Comparison of ENCODE assay signal across 9 mouse cellular contexts in the genomic region with DNA sequence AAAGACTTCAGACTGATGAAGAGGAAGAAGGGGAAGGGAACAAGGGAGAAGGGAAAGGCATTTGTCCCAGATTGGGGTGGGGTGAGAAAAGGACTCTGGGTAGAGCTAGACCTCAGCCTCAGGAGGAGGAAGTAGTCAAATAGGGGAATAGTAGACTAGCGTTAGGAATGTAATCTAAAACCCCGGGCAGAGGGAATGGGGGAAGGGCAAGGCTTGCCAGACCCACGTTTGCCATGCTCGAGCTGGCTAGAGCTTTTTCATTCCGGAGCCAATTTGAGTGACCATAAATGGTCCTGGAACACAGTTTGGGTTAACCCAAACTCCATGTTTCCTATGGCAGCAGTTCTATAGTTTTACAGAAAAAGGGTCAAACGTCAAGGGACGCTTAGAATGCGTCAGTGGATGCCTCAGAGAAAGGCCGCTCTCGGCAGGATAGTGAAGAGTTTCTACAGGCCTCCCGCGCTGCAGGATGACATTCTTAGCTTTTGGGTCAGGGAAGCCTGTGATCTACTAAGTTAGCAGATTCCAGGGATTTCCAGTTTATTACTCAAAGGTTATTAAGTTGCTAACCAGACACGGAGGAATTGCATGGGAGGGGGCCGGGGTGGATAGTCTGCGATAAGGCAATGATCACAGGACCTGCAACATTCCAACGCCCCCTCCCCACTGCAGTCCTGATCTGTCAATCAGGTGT. TPM values are rescaled to one million over a fixed set of nuclear protein-coding genes. Genes with fewer than 3 reads are reported as not detected.
DNase-seq lines count a peak whose midpoint lies in the region; ATAC-seq and TF ChIP-seq lines count a peak whose summit lies in the region.
"Had no signal": no experiment of that assay in that cellular context is flagged by ENCODE, and none has a peak within 500 bp of the region (broad histone marks: within the 10 kb centered on the region; RNA-seq: fewer than 3 reads in every experiment).

No protein-coding gene starts in this region.

- no peak for DNase-seq in kidney, postnatal 0 days (ENCODE audit: low spot score)
- DNase-seq in kidney, adult 9 months: no peak
- peak; percentile 74 for DNase-seq in Muller cell, postnatal 12 days (ENCODE audit: inconsistent ontology term)
- DNase-seq in embryo, embryonic 10.5 days (ENCODE audit: low spot score): peak; percentile 82
- DNase-seq in frontal cortex, postnatal 10 days (ENCODE audit: low spot score in 2 of 2): no peak
- no peak for DNase-seq in adrenal gland, adult 8-10 months
- DNase-seq: cerebellum, adult 9-11 months; liver had no signal

- peak; percentile 18; the same call in 1 of the 2 replicates for TF ChIP-seq CTCF in kidney, postnatal 0 days (IDR thresholded peaks at IDR 0.05; ENCODE audit: low read depth)

- H3K4me1 ChIP-seq in kidney, postnatal 0 days (replicated peaks; ENCODE audit: insufficient read depth, low read length): peaks cover 6% of the 10 kb centered on the region; the same call in 1 of the 2 replicates

- no peaks in the 10 kb centered on the region for H3K27me3 ChIP-seq in kidney, postnatal 0 days (ENCODE audit: insufficient read depth, low read length)

- H3K4me2 ChIP-seq in kidney, postnatal 0 days (ENCODE audit: low read length): 0 out of 2 replicates have a peak overlapping the region, but pooled peaks have one; percentile 10

- no peaks in the 10 kb centered on the region for H3K36me3 ChIP-seq in kidney, postnatal 0 days (ENCODE audit: insufficient read depth, low read length)
- no peaks in the 10 kb centered on the region for H3K36me3 ChIP-seq in macrophage (ENCODE audit: inconsistent target)

- no peaks in the 10 kb centered on the region for H3K9me3 ChIP-seq in kidney, postnatal 0 days (replicated peaks; ENCODE audit: low read length)

- H3K79me2 ChIP-seq in macrophage (ENCODE audit: inconsistent target): peaks cover 6% of the 10 kb centered on the region

- H3K4me3 ChIP-seq in kidney, postnatal 0 days (replicated peaks; ENCODE audit: low read depth, low read length): no peak overlapping the region
- H3K4me3 ChIP-seq in macrophage (ENCODE audit: inconsistent target): no peak overlapping the region

- no peak overlapping the region; the same call in 1 of the 2 replicates for H3K27ac ChIP-seq in kidney, postnatal 0 days
- peak overlapping the region; percentile 15 for H3K27ac ChIP-seq in macrophage

- WGBS in kidney, postnatal 0 days: 15% methylated on average over 16 of the region's 16 CpGs
- WGBS in macrophage (ENCODE audit: missing documents): 58% methylated on average over 16 of the region's 16 CpGs

- no peak overlapping the region for H3K9ac ChIP-seq in kidney, postnatal 0 days (ENCODE audit: low read depth, low read length)

- no peak for ATAC-seq in kidney, postnatal 0 days (replicated peaks; ENCODE audit: low FRiP score, low read depth)

RNA-seq across cellular contexts. Expression of a gene that starts 3.9 kb away (rescaled TPM):
- 95.4 and 102 TPM in 2 replicates for polyA plus RNA-seq in kidney, postnatal 0 days (2015; fragmentation: Nextera tagmentation; extraction: Ambion mirVana)
- total RNA-seq in macrophage (2018; cell fraction: chromatin; rRNA removed): 10 to 100 TPM; 17.7 to 97.1 (median 67.8) TPM
- total RNA-seq in macrophage (2018; cell fraction: cytosol; rRNA removed): 100 to 1,000 TPM in 9 of 26 experiments, 10 to 100 TPM in 17; 58.3 to 114 (median 93.6) TPM
- total RNA-seq in macrophage (2018; cell fraction: nucleus; rRNA removed): 100 to 1,000 TPM in 1 of 26 experiments, 10 to 100 TPM in 25; 36.9 to 101 (median 68.6) TPM
- polyA plus RNA-seq in macrophage (2018): 47.8 to 121 TPM (median 101 TPM) in 3 replicates
- 10 to 100 TPM; 29.9 to 46.1 (median 34.1) TPM for total RNA-seq in adrenal gland, adult 8-10 months (2022)

RNA-seq across cellular contexts. Expression of a gene that starts 54.7 kb away (rescaled TPM):
- 64.5 and 70.3 TPM in 2 replicates for polyA plus RNA-seq in kidney, postnatal 0 days (2015; fragmentation: Nextera tagmentation; extraction: Ambion mirVana)
- 10 to 100 TPM in 25 of 26 experiments, 1 to 10 TPM in 1; 9.5 to 94.2 (median 29.7) TPM for total RNA-seq in macrophage (2018; cell fraction: chromatin; rRNA removed)
- total RNA-seq in macrophage (2018; cell fraction: cytosol; rRNA removed): 100 to 1,000 TPM in 12 of 26 experiments, 10 to 100 TPM in 14; 60.7 to 138 (median 99.6) TPM
- total RNA-seq in macrophage (2018; cell fraction: nucleus; rRNA removed): 100 to 1,000 TPM in 10 of 26 experiments, 10 to 100 TPM in 16; 54.2 to 141 (median 94.4) TPM
- polyA plus RNA-seq in macrophage (2018): 61.4 to 121 TPM (median 79.5 TPM) in 3 replicates
- 100 to 1,000 TPM in 1 of 4 experiments, 10 to 100 TPM in 3; 68.5 to 105 (median 78.0) TPM for total RNA-seq in adrenal gland, adult 8-10 months (2022)

RNA-seq across cellular contexts. Expression of a gene that starts 58.4 kb away (rescaled TPM):
- 50.7 and 54.6 TPM in 2 replicates for polyA plus RNA-seq in kidney, postnatal 0 days (2015; fragmentation: Nextera tagmentation; extraction: Ambion mirVana)
- total RNA-seq in macrophage (2018; cell fraction: chromatin; rRNA removed): 1 to 10 TPM in 9 of 26 experiments, under 1 TPM in 6, not detected in 11; 0.28 to 4.1 (median 1.2) TPM
- total RNA-seq in macrophage (2018; cell fraction: cytosol; rRNA removed): 1 to 10 TPM in 13 of 26 experiments, under 1 TPM in 13; 0.23 to 2.6 (median 1.1) TPM
- 1 to 10 TPM in 8 of 26 experiments, under 1 TPM in 11, not detected in 7; 0.25 to 3.0 (median 0.84) TPM for total RNA-seq in macrophage (2018; cell fraction: nucleus; rRNA removed)
- 0.99 to 2.2 TPM (median 1.2 TPM) in 3 replicates for polyA plus RNA-seq in macrophage (2018)
- 1 to 10 TPM; 4.0 to 9.9 (median 7.0) TPM for total RNA-seq in adrenal gland, adult 8-10 months (2022)

Comparison
In these comparisons a context has a peak if more than half of its experiments do, and no peak if none do; other contexts are left out.
1. DNase-seq: peak in Muller cell, postnatal 12 days (single experiment) and embryo, embryonic 10.5 days (single experiment); none in kidney, postnatal 0 days (single experiment), kidney, adult 9 months (single experiment), frontal cortex, postnatal 10 days (0 of 2) and adrenal gland, adult 8-10 months (single experiment).
2. RNA of a gene that starts 58.4 kb away (polyA plus RNA-seq): 50.7 to 54.6 TPM in kidney, postnatal 0 days; 0.99 to 2.2 TPM in macrophage; every median in the first group is over 10 times any median in the second.